Mouse (Mus musculus): ENCODE data around the gene Rab10. TPM values are rescaled to one million over a fixed set of nuclear protein-coding genes. Genes with fewer than 3 reads are reported as not detected.

Rab10 gene
- polyA plus RNA-seq (2015; fragmentation: Nextera tagmentation; extraction: Ambion mirVana): 86.2 and 106 TPM in 2 replicates

GRCm38 (mm10) chr12:3309391-3310320 is at the start of gene Rab10:
Gene Rab10 (minus strand): TSS chr12:3309969.

Other genes with a start within 250 kb of the Rab10 start
- 3.5 and 4.9 TPM in 2 replicates for gene Kif3c, start 55.2 kb upstream of the Rab10 start, polyA plus RNA-seq (2015; fragmentation: Nextera tagmentation; extraction: Ambion mirVana)
- gene Asxl2, start 116.9 kb upstream of the Rab10 start, polyA plus RNA-seq (2015; fragmentation: Nextera tagmentation; extraction: Ambion mirVana): 6.4 and 7.3 TPM in 2 replicates

Data from urinary bladder, postnatal 0 days (tissue).